Mouse (Mus musculus) megakaryocyte, embryonic 14.5 days (primary cell): ENCODE data around the gene Cpne5. TPM values are rescaled to one million over a fixed set of nuclear protein-coding genes. Genes with fewer than 3 reads are reported as not detected.
A peak's percentile ranks its signal among the peaks of the same experiment; 100 is the strongest.

Experiments used
- H3K27me3 ChIP-seq: replicated peaks from 2 replicates; pipeline ENCODE3; 2012; ENCODE audit warnings: inconsistent platforms
- H3K36me3 ChIP-seq: replicated peaks from 2 replicates; pipeline ENCODE3; 2012; ENCODE audit warnings: low read length, inconsistent platforms, mixed read lengths
- H3K4me1 ChIP-seq: 2 replicates; pipeline ENCODE4 v1.6.1; 2012; ENCODE audit warnings: inconsistent platforms
- H3K4me3 ChIP-seq: replicated peaks from 2 replicates; pipeline ENCODE3; 2012; ENCODE audit warnings: moderate library complexity, mild to moderate bottlenecking, inconsistent platforms
- H3K9me3 ChIP-seq: 2 replicates; pipeline ENCODE4 v1.6.1; 2012; ENCODE audit warnings: inconsistent platforms
- FLI1 ChIP-seq: IDR thresholded peaks from 2 replicates; pipeline ENCODE4 v1.6.1; 2012; ENCODE audit warnings: low read length, inconsistent platforms, mixed read lengths
- GATA1 ChIP-seq: IDR thresholded peaks from 3 replicates; pipeline ENCODE4 v1.6.1; 2012; ENCODE audit warnings: mixed read lengths, low read length, inconsistent platforms, borderline replicate concordance
- polyA plus RNA-seq: library from polyadenylated mRNA; stranded (reverse); fragments of >175 nt; gene quantifications from 2 replicates; pipeline ENCODE4 v1.2.3, GENCODE M21; 2012; ENCODE audit warnings: low replicate concordance; ENCODE audit not compliant: insufficient read depth

Cpne5 gene
- 13.0 and 15.2 TPM in 2 replicates for polyA plus RNA-seq

DNA sequence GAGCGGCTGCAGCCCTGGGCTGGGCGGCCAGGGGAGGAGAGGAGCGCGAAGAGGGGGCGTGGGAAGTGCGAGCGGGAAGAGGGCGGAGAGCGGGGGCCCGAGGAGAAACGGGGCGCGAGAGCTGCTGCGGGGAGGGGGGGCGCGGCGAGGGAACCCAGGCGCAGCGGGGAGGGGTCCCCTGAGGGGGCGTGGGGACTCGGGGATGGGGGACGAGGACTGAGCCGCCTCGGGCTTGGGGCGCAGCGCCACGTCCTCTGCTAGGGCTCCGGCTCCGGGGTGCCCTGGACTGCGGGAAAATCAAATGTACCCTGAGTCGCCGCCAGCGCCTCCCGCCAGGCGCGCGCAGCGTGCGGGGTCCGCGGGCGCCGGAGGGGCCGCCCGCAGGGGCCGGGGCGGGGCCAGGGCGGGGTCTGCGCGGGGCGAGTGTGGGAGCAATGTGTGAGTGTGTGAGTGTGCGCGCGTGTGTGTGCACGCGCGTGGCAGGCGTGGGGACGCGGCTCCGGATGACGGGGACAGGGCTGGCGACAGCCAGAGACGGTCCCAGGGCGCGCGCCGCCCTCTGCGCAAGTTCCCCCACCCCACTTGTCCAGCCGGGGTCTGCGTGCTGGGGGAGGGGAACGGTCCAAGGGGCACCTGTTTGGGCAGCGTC is at the start of gene Cpne5:
TSS of gene Cpne5 (minus strand) at position 396 of the 649 bp plus-strand sequence.
- Histone ChIP-seq H3K27me3 (peaks cover 97% of the 10 kb centered on the region), H3K36me3 (no peaks in the 10 kb centered on the region), H3K4me1 (peaks cover 26% of the 10 kb centered on the region), H3K4me3 (peak within 1 kb of the TSS; percentile 86), H3K9me3 (peaks cover 4% of the 10 kb centered on the region; the same call in 1 of the 2 replicates)
- no peak for TF ChIP-seq GATA1

- H3K36me3 ChIP-seq = peaks cover 92% of the 10 kb centered on the region
- no peak overlapping the region for H3K4me3 ChIP-seq
Measured at GRCm38 (mm10) chr17:29282216-29282952, 44.4 kb upstream of the Cpne5 start.

GRCm38 (mm10) chr17:29281541-29281940 is 43.6 kb upstream of the Cpne5 start:
- Histone ChIP-seq H3K27me3 (no peaks in the 10 kb centered on the region), H3K36me3 (peaks cover 94% of the 10 kb centered on the region), H3K4me3 (no peak overlapping the region), H3K9me3 (peaks cover 14% of the 10 kb centered on the region), H3K4me1 (peaks cover 47% of the 10 kb centered on the region)
- TF ChIP-seq FLI1 (no peak), GATA1 (no peak)

More at GRCm38 (mm10) chr17:29282216-29282952, 44.4 kb upstream of the Cpne5 start:
- Histone ChIP-seq H3K9me3 (peaks cover 15% of the 10 kb centered on the region), H3K4me1 (peaks cover 39% of the 10 kb centered on the region), H3K27me3 (no peaks in the 10 kb centered on the region)
- no peak for TF ChIP-seq FLI1
- no peak for TF ChIP-seq GATA1

DNA sequence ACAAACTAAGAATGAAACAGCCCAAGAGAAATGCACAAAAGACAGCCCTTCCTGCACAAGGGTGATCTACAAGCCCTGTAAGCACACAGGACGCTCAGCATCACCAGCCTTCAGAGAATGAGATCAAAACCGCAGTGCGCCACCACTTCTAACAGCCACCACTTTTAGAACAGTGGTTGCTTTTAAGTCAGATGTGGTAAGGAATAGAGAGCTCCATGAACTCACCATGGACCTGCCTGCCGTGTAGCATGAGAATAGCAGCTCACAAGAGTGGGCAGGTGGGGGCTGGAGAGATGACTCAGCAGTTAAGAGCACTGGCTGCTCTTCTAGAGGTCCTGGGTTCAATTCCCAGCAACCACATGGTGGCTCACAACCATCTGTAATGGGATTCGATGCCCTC is 42.5 kb upstream of the Cpne5 start:
- Histone ChIP-seq H3K4me3 (no peak overlapping the region), H3K4me1 (peaks cover 47% of the 10 kb centered on the region), H3K36me3 (peaks cover 83% of the 10 kb centered on the region), H3K9me3 (peaks cover 3% of the 10 kb centered on the region), H3K27me3 (no peaks in the 10 kb centered on the region)
- no peak for TF ChIP-seq GATA1
- no peak for TF ChIP-seq FLI1

GRCm38 (mm10) chr17:29273889-29274288 is 35.9 kb upstream of the Cpne5 start:
- Histone ChIP-seq H3K4me3 (no peak overlapping the region), H3K27me3 (no peaks in the 10 kb centered on the region), H3K36me3 (peaks cover 27% of the 10 kb centered on the region), H3K4me1 (peaks cover 70% of the 10 kb centered on the region), H3K9me3 (no peaks in the 10 kb centered on the region)
- TF ChIP-seq FLI1 (no peak), GATA1 (no peak)

GRCm38 (mm10) chr17:29273156-29273555 is 35.2 kb upstream of the Cpne5 start:
- Histone ChIP-seq H3K36me3 (peaks cover 19% of the 10 kb centered on the region), H3K4me3 (no peak overlapping the region), H3K9me3 (no peaks in the 10 kb centered on the region), H3K4me1 (peaks cover 68% of the 10 kb centered on the region), H3K27me3 (no peaks in the 10 kb centered on the region)
- no peak for TF ChIP-seq GATA1
- TF ChIP-seq FLI1 = no peak

DNA sequence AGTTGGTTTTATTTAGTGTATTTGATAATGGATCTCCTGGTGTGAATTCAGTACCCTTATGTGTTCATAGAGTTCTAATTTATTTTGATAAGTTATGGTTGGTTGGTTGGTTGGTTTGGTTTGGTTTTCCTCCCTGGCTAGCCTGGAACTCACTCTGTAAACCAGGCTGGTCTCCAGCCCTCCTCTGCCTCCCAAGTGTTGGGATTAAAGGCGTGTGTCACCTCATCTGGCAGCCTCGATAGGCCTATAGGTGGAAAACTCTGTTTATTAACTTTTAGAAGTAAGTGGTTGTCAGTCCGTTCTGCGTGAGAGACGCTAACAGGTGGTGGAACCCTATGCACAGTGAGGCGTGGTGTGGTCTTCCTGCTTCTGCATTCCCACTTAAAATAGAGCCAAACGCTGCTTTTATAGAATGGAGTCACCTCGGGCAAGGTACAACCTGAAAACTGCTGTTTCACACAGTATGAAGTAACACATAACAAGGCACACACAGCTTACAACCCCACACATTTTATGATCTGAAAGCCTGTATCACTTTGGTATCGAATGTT is 32.3 kb upstream of the Cpne5 start:
- no peaks in the 10 kb centered on the region for H3K27me3 ChIP-seq
- H3K4me1 ChIP-seq = peaks cover 61% of the 10 kb centered on the region
- TF ChIP-seq FLI1 = no peak
- TF ChIP-seq GATA1 = no peak
- H3K4me3 ChIP-seq = peak overlapping the region; percentile 34
- H3K9me3 ChIP-seq = no peaks in the 10 kb centered on the region
- H3K36me3 ChIP-seq = peaks cover 3% of the 10 kb centered on the region

DNA sequence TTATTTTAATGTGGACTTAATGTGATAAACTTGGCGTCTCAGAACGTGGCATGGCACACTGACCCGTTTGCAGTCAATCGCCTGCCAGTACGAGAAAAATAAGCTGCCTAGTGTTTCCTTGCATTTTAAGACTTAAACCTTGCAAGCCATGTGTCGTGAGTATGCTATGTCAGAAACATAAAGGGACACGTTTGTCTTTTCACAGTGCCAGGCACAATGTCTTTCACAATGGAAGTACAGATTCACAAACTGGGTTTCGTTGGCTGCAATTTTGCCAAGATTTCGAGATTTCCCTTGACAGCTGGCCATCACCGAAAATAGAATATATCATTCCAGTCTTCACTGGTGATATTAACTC is 31.4 kb upstream of the Cpne5 start:
- no peaks in the 10 kb centered on the region for H3K27me3 ChIP-seq
- H3K36me3 ChIP-seq = peaks cover 3% of the 10 kb centered on the region
- H3K4me3 ChIP-seq = peak overlapping the region; percentile 95
- TF ChIP-seq GATA1 (no peak), FLI1 (no peak)
- H3K4me1 ChIP-seq = peaks cover 61% of the 10 kb centered on the region
- no peaks in the 10 kb centered on the region for H3K9me3 ChIP-seq

DNA sequence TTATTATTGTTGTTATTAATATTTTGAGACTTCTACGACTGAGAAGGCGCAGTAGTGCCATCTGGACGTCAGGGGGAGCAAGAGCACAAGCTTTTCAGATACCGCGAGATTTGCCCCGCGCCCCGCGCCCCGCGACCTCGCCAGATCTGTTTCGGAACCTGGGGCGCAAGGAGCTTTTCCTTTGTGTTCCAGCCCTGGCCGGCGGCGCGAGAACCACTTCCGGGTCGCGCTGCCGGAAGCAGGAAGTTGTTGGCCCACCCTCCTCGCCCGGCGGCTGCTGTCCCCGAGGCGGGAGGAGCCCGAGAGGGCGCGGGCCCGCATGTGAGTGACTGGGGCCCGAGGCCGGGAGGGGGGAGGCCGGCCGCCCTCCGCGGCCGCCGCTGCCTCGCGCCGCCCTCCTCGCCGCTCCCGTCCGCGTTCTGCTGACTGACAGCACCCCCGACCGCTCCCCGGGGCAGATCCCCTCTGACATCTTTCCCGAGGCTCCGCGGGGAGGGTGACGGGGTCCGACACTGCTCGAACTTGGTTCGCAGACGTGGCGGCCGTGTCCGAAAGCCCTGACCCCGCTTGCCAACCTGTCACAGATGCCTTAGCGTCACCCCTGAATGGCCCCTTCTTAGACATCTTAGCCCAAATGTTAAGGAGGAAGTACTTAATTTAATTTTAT is 30.8 kb upstream of the Cpne5 start, which contains the start of gene BC004004:
TSS of gene BC004004 (plus strand) at position 107 of the 667 bp plus-strand sequence.
- Histone ChIP-seq H3K36me3 (peaks cover 3% of the 10 kb centered on the region), H3K27me3 (no peaks in the 10 kb centered on the region), H3K4me3 (peak within 1 kb of the TSS; percentile 95), H3K9me3 (no peaks in the 10 kb centered on the region), H3K4me1 (peaks cover 60% of the 10 kb centered on the region)
- TF ChIP-seq FLI1 = no peak
- no peak for TF ChIP-seq GATA1
